Mouse (Mus musculus) heart, adult 2 months (tissue): Measurements from ENCODE around the gene C530008M17Rik.

Experiments
- CTCF ChIP-seq: fragments of 200-600 bp; IDR thresholded peaks from 2 replicates; pipeline ENCODE4 v1.8.1; 2022; ENCODE audit warnings: antibody characterized with exemption, mild to moderate bottlenecking, moderate library complexity
- EP300 ChIP-seq: fragments of 200-500 bp; IDR thresholded peaks from 2 replicates; pipeline ENCODE4 v1.6.1; 2011; ENCODE audit warnings: low read depth, low read length, control low read depth; ENCODE audit not compliant: insufficient read depth
- POLR2A ChIP-seq: fragments of 200-500 bp; IDR thresholded peaks from 2 replicates; pipeline ENCODE4 v1.6.1; 2011; ENCODE audit warnings: mild to moderate bottlenecking, low read depth, low read length, control low read depth; ENCODE audit not compliant: insufficient read depth

DNA sequence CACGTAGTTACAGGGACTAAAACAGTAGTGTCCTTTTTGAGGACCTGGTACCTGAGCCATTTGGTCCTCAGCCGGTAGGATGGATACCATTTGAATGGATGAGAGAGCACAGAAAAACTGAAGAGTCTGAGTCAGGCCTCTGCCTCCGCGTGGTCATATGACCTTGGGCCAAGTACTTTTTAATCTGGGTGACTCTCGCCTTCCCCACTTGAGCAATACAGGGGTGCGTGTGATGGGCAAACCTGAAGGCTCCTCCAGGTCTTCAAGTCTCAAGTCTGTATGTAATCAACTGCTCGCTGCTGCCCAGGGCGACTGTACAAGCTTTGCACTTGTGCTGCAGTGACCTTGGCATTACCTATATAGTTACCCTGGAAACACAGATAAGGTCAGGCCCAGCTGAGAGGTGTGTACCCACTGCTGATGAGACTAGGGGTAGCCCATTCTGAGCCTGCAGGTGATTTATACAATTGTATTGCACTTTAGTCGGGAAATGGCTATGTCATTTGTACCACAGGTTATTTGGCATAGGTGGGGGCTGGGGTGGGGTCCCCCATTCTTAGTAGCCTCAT is 187.6 kb downstream of the C530008M17Rik start:
- TF ChIP-seq CTCF: no peak
- no peak for TF ChIP-seq POLR2A
- TF ChIP-seq EP300: no peak
